8 mouse cellular contexts compared by ENCODE assay signal in the genomic region with DNA sequence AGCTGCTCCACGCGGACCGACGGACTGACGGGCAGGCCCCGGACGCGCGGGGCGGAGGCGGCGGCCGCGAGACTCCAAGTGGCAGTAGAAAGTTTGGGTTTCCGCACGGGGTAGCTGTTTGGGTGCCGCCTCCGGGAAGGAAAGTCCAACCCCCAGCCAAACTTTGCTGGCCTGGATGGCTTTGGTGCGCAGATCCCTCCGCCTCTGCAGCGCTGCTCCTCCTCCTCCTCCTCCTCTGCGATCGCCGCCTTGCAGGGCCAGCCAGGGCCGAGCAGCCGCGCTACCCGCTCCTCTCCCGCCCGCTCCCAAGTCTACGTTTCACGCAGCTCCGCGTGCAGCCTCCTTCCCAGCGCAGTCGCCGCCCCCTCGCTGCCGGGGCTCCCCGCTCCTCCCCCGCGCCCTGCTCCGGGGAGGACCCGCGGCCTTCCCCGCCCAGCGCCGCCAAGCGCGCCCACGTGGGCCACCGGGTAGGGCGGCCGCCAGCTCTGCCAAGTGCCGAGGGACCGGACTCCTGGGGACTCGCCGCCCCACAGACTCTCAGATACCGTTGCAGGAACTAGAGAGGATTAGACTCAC. TPM values are rescaled to one million over a fixed set of nuclear protein-coding genes. Genes with fewer than 3 reads are reported as not detected.
A peak's percentile ranks its signal among the peaks of the same experiment; 100 is the strongest.
DNase-seq lines count a peak whose midpoint lies in the region; ATAC-seq lines count a peak whose summit lies in the region.

A gene (minus strand): TSS at position 130 of the 576 bp plus-strand sequence.

- H3K4me1 ChIP-seq in hindbrain, embryonic 14.5 days (replicated peaks; ENCODE audit: control insufficient read depth, insufficient read depth, low read length): peaks cover 44% of the 10 kb centered on the region

- no peaks in the 10 kb centered on the region for H3K36me3 ChIP-seq in hindbrain, embryonic 14.5 days (replicated peaks; ENCODE audit: control insufficient read depth, insufficient read depth)

- H3K4me3 ChIP-seq in hindbrain, embryonic 14.5 days (replicated peaks; ENCODE audit: low read length): peak within 1 kb of the TSS; percentile 71

- no peaks in the 10 kb centered on the region for H3K9me3 ChIP-seq in hindbrain, embryonic 14.5 days (ENCODE audit: control insufficient read depth, low read length)

- H3K27ac ChIP-seq in hindbrain, embryonic 14.5 days: peak within 1 kb of the TSS; percentile 82

- H3K27me3 ChIP-seq in hindbrain, embryonic 14.5 days (ENCODE audit: control insufficient read depth, insufficient read depth, low read length): no peaks in the 10 kb centered on the region; the same call in 1 of the 2 replicates

- peak; percentile 86 for DNase-seq in ZHBTc4 (ENCODE audit: low read depth, low spot score)
- peak; percentile 62 to 73 for DNase-seq in cerebellum, postnatal 36 days
- DNase-seq in frontal cortex, postnatal 36 days (ENCODE audit: low spot score in 2 of 2): peak; percentile 87 to 90
- DNase-seq in hindbrain, embryonic 14.5 days (ENCODE audit: low spot score): peak; percentile 74
- DNase-seq in left cerebral cortex, adult 18-20 months (ENCODE audit: low spot score in 2 of 2): peak; percentile 79 to 90
- peak; percentile 94 to 98 for DNase-seq in lung, postnatal 4 days
- peak; percentile 94 for DNase-seq in retina, postnatal 1 day
- DNase-seq in thymus, postnatal 4 days: peak; percentile 91

- WGBS in hindbrain, embryonic 14.5 days: under 1% methylated on average over 50 of the region's 59 CpGs

- ATAC-seq in hindbrain, embryonic 14.5 days (ENCODE audit: low FRiP score): peak; percentile 85

- H3K4me2 ChIP-seq in hindbrain, embryonic 14.5 days (replicated peaks): peak within 1 kb of the TSS; percentile 99

- H3K9ac ChIP-seq in hindbrain, embryonic 14.5 days: peak within 1 kb of the TSS; percentile 73

RNA-seq across cellular contexts. Expression of the gene that starts here (rescaled TPM):
- 7.3 and 9.0 TPM in 2 replicates for polyA plus RNA-seq in hindbrain, embryonic 14.5 days (2014; fragmentation: Nextera tagmentation; extraction: Ambion mirVana)
- 10 to 100 TPM; 58.2 to 70.2 TPM for total RNA-seq in left cerebral cortex, adult 18-20 months (2021)

Comparison
In these comparisons a context has a peak if more than half of its experiments do, and no peak if none do; other contexts are left out.
1. Peak in every context shown above with its lines: DNase-seq, ATAC-seq, H3K4me3 ChIP-seq and H3K27ac ChIP-seq.